Mouse (Mus musculus) layer of hippocampus, adult 8-10 months (tissue): ENCODE data around the gene Rab3gap1. TPM values are rescaled to one million over a fixed set of nuclear protein-coding genes. Genes with fewer than 3 reads are reported as not detected.
"Not testable (repeated sequence)": the region's sequence is repeated elsewhere in the genome, so short reads cannot be mapped to it uniquely, and the experiment has no call there.

Experiments used
- DNase-seq, 2 experiments: peaks; one replicate each; pipeline ENCODE4 v3.0.0; 2022; ENCODE audit warnings: low spot score in 2 of 2
- total RNA-seq, 4 experiments: library from RNA; stranded (reverse); gene quantifications; 2 replicates each; pipeline ENCODE4 v1.2.4; 2022

Gene Rab3gap1
- total RNA-seq, 4 experiments from 2014 or later, result 70.8 to 84.4 (median 78.8) TPM

DNA sequence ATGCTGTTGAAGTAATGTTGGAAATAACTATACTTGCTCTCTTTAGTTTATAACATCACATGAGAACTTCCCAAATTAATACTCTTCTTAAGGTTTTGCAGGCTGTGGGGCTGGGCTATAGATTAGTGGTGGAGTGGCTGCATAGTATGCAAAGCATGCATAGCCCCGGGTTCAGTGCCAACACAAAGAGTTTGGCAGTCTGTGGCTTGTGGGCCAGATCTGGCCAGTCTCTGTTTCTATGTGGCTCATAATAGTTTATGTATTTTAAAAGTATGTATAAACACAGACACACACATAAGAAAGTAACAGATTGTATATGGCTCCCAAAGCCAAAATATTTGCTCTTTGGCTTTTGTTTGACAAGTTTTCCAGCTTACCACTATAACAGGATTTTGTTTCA is 47.2 kb downstream of the Rab3gap1 start:
- DNase-seq, result no peak

DNA sequence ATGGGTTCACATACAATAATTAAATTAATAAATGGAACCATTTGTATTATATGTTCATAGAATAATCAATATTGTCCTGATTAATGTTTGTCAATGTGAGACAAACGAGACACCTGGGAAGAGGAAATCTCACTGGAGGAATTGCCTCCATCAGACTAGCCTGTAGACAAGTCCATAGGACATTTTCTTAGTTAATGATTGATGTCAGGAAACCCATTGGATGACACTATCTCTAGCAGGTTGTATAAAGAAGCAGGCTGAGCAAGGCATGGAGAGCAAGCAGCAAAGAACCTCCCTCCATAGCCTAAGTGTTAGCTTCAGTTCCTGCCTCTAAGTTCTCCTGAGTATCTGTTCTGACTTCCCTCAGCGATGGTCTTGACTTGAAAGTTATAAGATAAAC is 64.8 kb downstream of the Rab3gap1 start:
- DNase-seq, result no peak

DNA sequence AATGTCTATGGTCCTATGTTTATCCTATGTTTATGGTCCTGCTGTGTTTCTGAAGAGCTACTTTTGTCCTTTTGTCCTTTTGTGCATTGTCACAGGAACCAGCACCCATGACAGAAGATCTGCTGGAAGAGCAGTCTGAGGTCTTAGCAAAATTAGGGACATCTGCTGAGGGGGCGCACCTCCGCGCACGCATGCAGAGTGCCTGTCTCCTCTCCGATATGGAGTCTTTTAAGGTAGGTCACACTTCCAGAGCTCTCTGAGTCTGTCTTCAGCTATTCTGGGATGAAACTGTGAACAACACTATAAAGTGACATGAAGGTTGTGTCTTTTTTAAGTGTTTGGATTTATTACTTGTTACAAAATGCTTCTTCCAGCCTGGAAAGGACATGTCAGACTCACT is 65.7 kb downstream of the Rab3gap1 start:
- DNase-seq, result no peak

DNA sequence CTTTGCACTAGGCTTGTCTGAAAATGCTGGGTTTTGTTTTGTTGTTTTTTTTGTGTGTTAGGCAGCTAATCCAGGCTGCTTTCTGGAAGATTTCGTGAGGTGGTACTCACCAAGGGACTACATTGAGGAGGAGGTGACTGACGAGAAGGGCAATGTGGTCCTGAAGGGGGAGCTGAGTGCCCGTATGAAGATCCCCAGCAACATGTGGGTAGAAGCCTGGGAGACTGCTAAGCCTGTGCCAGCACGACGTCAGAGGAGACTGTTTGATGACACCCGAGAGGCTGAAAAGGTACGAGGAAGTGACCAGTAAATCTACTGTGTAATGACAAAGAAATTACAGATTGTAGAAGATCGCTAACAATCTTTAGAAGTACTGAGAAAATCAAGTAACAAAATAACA is 68.7 kb downstream of the Rab3gap1 start:
- DNase-seq, result no peak

DNA sequence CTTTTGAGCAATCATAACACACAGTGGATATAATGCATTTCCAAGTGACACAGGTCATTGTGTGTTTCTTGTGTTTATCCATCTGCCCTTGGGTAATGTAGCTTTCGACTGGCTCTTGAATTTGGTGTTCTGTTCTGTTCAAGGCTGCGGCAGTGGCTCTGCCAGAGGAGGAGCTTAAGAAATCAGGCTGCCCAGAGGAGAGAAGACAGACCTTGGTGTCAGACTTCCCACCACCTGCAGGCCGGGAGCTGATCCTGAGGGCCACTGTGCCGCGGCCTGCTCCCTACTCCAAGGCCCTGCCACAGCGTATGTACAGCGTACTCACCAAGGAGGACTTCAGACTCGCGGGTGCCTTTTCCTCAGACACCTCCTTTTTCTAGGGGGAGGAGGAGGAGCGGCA is 73.7 kb downstream of the Rab3gap1 start:
- DNase-seq, result no peak

DNA sequence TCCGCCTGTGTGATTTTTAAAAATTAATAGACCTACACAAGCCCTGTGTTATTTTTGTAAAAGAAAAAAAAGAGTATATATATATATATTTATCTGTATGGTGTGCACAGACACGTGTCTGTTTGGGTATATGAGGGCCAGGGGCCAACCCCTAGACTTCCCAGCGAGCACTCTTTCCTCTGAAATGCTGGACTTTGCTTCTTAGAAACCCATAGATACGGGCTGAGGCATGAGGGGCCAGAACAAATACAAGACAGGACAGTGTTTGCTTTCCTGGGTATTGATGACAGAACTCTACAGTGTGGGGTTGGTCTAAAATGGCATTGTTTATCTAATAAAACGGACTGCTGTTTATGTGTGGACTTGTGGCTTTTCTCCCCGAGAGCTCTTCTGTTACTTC is 74.9 kb downstream of the Rab3gap1 start:
- no peak for DNase-seq

DNA sequence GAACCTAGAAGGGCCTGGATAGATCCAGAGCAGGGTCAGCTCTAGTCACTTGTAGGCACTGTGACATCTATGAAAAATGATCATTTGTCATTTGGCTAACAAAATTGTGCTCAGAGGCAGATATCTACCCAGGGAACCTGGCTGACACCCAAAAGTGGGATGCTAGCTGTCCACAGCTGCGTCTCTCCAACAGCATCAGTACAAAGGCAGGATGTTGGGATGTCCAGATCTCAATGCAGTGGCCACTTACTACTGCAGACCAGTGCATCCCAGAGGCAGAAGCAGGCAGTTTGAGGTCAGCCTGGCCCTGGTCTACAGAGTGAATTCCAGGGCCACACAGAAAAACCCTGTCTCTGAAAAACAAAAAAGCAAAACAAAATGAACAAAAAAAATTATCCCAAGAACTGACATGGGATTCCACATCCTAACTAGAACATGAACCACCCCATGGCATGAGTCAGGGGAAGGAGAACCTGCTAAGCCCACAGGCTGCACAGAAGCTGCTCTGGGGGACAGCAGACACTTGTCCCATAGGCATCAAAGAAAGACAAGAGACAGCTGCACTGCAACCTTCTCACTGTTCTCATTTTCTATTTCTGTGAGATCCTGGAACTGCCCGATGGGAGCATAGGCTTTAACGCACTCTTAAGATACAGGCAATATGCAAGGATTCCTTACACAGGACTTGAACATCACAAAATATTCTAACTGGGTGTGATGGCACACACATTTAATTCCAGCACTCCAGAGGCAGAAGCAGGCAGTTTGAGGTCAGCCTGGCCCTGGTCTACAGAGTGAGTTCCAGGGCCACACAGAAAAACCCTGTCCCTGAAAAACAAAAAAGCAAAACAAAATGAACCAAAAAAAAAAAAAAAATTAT is 77.4 kb downstream of the Rab3gap1 start:
- DNase-seq, result no peak

DNA sequence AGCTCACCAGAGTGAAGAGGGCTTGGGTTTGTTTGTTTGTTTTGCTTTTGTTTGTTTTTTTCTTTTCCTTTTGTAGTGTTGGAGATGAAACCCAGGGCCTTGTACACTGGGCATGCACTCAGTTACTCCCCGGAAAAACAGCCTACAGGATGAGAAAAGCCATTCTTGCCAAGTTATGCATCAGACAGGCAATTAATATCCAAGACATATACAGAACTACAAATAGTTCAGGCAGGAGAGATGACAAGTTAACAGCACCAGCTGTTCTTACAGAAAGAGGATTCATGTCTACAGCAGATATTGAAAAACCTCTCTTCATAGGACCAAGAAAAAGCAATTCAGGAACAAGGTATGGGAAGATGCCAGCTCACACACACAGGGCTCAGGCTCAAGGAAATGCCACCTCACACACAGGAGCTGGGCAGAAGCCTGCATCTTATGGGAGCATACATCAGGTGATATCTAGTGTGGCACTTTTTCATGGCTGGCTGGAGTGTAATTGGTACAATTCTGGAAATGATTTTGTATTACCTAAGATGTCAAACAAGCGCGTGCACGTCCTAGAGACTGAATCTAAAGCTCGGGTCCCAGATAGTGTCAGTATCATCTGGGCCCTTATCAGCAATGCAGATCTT is 78.2 kb downstream of the Rab3gap1 start:
- DNase-seq, result no peak

DNA sequence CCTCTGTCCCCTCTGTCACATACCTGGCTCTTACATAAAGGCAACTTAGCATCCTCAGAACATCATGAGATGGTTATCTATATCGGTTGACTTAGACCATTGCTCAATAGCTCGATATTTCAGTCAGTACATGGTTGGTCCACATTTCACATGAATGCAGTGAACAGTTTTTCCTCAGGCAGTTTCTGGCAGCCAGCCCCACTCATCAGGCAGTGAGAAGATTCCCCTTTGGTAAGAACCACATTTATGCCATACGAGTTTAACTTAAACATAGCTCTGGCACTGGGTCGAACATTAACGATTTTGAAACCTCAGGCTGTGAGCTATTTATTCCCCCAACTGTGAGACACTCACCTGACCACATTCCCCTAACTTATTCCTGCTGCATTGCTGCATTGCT is 80.2 kb downstream of the Rab3gap1 start:
- no peak for DNase-seq

DNA sequence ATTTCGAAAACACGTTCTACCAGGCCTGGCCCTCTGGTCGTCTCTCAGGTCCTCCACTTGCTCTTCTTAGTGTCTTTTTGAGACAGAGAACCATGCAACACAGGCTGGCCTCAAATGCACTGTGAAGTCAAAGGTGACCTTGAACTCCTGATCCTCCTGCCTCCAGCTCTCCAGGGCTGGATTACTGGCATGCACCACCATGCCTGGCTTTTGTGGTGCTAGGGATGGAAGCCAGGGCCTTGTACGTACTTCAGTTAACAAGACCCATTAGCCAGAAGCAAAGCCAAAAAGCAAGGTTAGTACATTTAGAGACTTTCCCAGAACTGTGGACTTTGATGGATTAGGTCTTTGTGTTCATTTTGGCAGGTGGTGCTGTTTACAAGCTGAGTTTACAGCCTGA is 83.7 kb downstream of the Rab3gap1 start:
- no peak for DNase-seq

DNA sequence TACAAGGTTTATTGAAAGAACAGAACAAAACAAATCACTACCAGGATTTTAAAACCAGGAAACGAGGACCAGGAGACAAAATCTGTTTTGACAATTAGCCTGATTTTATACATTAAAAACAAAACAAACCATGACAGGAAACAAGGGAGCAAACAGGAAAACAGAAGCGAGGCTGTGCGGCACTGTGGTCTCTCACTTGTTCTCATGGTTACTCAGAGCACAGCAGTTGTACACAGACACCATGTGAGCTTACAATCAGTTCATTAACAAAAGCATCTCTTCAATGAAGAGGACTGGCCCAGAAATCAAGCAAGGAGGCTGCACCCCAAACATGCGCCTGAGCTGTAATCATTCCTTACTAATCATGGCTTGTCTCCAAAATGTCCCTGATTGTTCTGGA is 85.6 kb downstream of the Rab3gap1 start:
- not testable (repeated sequence) for DNase-seq

DNA sequence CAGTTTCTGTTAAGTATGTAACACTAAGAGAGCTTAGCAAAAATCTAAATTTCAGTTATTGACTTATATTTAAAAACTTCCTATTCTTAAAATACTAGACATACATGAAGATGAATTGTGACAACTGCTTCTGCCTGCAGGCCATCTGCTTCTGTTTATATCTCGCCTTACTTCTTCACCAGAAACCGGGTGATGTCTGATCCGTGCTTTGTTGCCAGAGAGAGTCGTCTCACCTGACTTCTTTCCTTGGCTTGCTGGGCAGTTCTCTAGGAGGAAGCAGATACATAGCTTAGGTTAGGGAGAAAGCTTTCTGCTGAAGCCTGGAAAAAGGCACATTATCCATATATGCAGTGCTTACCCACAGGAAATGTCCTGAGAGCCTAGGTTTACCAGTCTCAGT is 86.2 kb downstream of the Rab3gap1 start:
- peak in 1 of 2 experiments; percentile 50 for DNase-seq

DNA sequence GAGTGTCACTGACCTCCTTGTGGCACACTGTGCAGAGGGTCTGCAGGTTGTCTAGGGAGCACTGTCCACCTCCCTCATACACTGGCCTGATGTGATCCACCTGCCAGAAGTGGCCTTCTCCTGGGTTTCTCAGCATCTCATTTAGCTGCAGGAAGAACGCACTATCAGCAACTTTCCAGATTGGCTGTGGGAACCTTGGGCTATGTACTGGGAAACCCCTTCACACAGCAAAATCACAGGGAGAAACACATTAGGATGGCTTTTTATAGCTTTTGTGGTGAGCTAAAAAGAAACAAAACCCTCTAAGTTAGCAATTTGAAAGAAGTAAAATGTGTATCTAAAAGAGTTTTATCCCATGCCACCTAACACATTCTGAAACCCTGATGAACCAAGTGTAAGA is 88.0 kb downstream of the Rab3gap1 start:
- no peak for DNase-seq

DNA sequence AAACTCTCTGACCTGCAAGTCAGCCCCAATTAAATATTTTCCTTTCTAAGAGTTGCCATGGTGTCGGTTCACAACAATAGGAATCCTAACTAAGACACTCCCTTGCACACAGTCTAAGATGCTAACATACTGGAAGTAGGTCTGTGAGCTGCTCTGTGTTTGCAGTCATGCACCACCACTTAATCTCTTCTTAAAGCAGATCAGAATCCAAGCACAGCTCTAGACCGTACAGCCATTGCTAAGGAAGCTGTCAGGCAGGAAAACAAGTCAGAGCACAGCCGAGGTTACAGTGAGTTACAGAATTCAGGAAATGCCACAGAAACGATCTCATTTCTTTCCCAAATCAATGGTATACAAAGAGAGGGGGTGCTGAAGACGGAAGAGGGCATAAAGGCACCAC is 90.2 kb downstream of the Rab3gap1 start:
- no peak for DNase-seq

DNA sequence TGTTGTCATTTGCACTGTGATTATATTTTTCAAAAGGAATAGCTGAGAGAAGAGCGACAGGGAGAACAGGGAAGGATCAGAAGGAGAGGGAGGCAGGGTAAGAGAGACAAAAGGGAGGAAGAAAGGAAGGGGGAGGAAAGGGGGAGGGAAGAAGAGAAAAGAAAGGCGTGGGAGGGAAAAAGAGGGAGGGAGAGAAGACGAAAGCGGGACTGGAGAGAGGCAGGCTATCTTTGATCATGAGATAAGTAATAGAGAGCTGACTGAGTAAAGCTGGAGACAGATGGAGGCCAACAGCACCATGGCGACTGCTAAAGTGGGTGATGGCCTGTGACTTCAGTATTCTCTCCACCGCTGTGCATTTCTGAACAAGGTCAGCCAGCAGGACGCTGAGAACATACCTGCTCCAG is 90.7 kb downstream of the Rab3gap1 start:
- no peak for DNase-seq

DNA sequence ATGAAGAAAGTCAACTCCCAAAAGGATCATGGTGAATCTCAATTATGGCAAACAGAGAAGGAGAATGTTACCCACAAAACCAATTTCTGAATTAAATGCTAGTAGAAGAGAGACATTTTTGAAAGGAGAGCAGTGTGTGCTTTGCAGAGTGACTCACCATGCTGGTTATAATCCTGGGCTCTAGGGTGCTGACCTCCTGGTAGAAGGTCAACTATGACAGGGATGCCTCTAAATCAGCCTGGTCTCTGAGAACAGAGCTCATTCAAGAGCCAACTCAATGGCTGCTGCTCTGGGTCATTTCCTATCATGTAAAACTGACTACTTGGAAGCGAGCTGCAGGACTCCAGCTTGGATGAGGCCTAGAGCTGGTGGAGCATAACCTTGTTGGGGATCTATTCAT is 92.6 kb downstream of the Rab3gap1 start:
- no peak for DNase-seq

DNA sequence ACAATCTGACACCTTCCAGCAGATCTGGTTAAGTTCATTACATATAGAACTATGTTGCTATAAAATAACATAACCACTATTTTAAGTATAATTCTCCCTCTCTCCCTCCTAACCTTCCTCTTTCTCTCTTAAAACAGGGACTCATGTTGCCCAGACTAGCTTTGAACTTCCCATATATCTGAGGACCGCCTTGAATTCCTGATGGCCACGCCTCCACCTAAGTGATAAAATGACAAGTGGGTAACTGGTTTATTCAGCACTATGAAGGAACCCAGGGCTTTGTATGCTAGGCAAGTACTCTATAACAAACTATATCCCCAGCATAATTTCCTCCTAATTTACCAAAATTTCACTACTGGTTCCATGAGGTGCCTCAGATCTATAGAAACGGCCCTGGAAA is 94.8 kb downstream of the Rab3gap1 start:
- no peak for DNase-seq

DNA sequence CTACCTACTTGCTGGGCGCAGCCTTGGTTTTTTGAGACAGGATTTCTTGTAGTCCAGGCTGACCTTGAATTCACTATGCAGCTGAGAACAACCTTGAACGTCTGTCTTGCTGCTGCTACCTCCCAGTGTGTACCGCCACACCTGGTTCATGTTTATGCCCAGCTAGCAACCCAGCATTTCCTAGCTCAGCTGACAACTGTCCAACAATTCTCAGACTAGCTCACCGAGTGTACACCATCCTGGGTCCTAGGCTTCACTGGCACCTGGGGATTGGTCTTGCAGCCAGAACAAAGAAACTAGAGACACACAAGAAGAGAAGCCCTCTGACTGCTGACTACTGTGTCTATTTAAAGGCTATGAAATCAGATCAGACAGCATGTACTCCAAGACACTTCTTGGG is 102.3 kb downstream of the Rab3gap1 start:
- no peak for DNase-seq

DNA sequence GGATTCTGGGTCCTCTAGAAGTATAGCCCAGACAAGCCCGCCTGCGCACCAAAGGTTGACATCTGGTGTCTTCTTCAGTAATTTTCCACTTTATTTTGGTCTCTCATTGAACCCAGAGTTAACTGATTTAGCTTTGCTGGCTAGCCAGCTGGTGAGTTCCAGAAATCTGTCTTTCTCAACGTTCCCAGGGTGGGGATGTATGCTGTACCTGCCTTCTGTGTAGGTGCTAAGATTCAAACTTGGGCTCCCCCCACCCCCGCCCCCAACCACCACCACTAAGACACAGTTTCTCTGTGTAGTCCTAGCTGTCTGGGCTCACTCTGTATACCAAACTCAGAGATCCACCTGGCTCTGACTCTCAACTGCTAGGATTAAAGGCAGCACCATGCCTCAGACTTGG is 105.5 kb downstream of the Rab3gap1 start:
- DNase-seq, result no peak

DNA sequence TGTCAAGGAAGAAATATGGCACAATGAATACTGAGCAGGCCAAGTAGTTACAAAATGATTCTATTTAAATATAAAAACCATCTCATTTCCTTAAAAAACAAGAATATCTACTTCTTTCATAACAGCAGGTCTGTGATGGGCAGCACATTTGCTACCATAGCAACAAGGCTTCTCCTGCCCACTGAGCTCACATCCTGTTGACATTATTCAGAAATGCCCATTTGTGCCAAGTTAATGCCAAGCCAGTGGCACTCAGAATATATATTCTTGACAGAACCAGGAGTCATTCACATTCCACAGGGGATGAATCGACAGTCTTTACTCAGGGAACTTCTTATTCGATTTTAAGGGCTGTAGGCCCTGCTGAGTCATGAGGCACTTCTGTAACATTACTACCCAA is 107.1 kb downstream of the Rab3gap1 start:
- DNase-seq, result peak in 1 of 2 experiments; percentile 35

DNA sequence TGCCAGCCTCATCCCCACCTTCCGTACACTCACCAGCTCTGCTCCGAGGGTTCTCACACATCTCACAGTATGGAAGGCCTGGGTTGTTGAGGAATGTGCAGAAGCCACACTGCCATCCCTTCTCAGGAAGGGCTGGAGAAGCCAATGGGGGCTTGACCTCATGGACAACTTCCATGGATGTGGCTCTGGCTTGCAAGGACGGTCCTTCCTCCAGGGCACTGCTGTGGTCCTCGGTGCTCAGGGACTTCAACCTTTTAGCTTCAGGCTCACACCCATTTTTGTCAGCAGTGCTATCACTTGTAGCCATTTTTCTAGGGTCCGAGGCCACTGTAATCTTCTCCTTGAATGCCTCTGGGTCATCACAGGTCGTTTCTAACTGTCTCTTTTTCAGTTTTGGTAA is 107.5 kb downstream of the Rab3gap1 start:
- DNase-seq, result no peak

DNA sequence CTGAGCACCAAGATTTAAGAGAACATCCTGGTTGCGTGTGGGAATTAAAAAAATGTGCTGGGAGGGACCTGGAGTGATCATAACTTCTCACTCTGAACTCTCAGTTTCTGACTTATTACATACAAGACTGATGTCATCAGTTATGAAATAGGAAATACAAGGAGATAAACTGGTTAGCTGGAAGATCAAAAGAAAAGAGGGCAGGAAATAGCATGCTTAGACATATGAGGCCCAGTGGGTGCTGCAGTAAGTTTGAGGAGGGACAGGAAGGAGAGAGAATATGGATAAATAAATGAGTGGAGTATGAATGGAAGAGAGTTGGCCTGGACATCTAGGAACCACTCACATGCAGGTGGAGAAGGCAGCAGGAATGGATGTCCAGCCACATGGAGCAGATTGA is 109.6 kb downstream of the Rab3gap1 start:
- DNase-seq, result no peak

DNA sequence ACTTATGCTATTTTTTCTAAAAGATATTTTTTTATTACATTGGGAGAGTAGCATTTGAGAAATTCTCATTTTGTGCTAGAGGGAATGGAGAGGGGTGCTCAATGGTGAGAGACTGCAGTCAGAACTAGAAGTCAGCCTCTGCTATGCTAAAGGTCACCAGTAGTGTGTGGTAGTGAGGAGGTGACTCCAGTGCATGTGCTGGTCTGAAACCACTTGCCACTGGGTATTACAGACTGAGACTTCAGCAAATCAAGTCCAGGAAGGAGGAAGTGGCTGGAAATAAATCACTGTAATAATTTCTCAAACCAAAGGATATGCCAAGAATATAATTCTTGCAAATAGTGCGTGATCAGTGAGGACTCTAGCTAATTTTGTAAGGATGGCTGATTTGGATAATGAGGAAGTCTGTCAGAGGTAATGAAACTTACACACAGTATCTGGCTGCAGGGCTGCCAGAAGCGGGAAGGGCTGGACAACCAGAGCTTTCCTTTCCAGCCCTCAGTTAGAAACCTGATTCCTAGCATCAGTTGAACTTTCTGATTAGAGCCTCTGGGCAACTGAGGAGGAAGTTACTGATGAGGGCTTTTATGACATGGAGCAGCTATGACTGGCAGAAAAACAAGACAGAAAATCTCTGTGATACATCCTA is 112.5 kb downstream of the Rab3gap1 start:
- no peak for DNase-seq
